Mouse (Mus musculus) neutrophil, adult 5-6 weeks (primary cell): ENCODE measurements around the gene Spryd3. TPM values are rescaled to one million over a fixed set of nuclear protein-coding genes. Genes with fewer than 3 reads are reported as not detected.
A peak's percentile ranks its signal among the peaks of the same experiment; 100 is the strongest.
"Not testable (repeated sequence)": the region's sequence is repeated elsewhere in the genome, so short reads cannot be mapped to it uniquely, and the experiment has no call there.

Source experiments
- ATAC-seq: fragments of 151-379, 151-347 bp; 2 replicates; pipeline ENCODE4 v1.8.0; 2017; ENCODE audit warnings: mild to moderate bottlenecking, moderate TSS enrichment; ENCODE audit not compliant: insufficient number of reproducible peaks, poor library complexity, low FRiP score, severe bottlenecking; ENCODE audit errors: extremely low read depth
- total RNA-seq: library from RNA; stranded (forward); fragments of 200-1000 nt; gene quantifications from 2 replicates; pipeline ENCODE4 v1.2.3, GENCODE M21; 2017

The Spryd3 gene
- 47.0 and 56.1 TPM in 2 replicates for total RNA-seq

- ATAC-seq: peak; percentile 99
These were observed at the start of gene Spryd3 for GRCm38 (mm10) chr15:102136129-102136758. TSS of gene Spryd3 (minus strand) at chr15:102136234.

GRCm38 (mm10) chr15:102183076-102183475 is 47.0 kb upstream of the Spryd3 start:
- no peak for ATAC-seq

DNA sequence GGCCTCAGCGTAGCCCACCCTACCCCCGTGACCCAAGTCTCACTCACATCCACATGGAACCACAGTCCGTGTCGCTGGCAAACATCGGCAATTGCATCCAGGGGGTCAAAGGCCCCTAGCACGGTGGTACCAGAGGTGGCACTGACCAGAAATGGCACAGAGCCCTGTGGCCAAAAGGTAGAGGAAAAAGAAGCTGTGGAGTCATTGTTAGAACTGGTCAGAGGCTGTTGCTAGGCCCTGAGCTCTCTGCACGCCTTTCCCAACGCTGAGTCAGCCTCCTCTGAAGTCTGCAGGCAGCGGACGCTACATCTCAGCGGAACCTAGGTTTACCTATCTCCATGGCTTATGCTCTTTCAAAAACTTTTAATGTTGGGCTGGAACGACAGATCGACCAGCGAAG is 43.9 kb upstream of the Spryd3 start:
- no peak for ATAC-seq

GRCm38 (mm10) chr15:102179106-102179505 is 43.1 kb upstream of the Spryd3 start:
- ATAC-seq: no peak

GRCm38 (mm10) chr15:102178279-102178678 is 42.2 kb upstream of the Spryd3 start:
- ATAC-seq: peak; percentile 88

DNA sequence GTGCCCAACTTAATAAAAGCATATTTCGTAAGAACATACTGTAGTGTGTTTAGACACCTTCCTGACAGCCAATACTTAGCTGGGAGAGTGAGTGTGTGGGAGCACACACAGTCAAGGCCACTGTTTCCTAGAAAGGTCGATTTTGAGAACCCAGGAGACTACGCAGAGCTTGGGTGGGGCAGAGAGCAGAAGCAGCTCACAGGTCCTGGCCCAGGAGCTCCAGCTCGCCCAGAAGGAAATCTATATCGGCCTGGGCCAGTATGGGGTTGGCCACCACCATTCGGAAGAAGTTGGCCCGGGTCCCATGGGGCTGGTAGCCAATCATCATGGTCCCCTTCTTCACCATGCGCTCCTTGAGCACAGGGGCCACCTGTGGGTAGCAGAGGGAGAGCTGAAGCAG is 41.4 kb upstream of the Spryd3 start:
- no peak for ATAC-seq

DNA sequence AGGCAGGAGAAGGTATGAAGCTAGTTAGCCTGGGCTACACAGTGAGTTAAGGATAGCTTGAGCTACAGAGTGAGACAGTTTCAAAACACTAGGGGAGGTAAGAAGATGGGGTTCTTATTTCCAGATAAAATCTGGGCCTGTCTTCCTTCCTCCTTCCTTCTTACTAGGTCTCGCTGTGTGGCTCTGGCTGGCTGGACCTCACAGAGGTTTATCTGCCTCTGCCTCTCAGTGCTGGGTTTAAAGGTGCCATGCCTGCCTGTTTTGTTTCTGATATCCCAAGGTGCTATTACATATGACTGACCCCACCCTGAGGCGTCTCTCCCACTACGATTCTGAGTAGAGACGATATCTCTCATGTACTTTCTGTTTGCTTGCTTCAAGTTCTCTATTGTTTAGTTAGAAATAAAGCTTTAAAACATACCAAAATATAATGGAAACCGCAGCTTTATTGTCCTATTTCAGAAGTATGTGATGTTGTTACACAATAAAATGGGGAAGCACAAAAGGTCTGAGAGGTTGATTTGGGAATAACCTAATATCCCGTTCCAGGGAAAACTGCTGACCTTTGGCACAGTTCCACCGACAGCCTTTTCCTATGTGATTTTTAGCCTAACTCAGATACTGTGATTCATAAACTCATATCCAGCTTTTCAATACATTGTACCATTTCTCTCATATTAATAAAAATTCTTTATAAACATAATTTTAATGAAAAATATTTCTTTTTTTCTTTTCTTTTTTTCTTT is 40.7 kb upstream of the Spryd3 start:
- ATAC-seq: no peak

DNA sequence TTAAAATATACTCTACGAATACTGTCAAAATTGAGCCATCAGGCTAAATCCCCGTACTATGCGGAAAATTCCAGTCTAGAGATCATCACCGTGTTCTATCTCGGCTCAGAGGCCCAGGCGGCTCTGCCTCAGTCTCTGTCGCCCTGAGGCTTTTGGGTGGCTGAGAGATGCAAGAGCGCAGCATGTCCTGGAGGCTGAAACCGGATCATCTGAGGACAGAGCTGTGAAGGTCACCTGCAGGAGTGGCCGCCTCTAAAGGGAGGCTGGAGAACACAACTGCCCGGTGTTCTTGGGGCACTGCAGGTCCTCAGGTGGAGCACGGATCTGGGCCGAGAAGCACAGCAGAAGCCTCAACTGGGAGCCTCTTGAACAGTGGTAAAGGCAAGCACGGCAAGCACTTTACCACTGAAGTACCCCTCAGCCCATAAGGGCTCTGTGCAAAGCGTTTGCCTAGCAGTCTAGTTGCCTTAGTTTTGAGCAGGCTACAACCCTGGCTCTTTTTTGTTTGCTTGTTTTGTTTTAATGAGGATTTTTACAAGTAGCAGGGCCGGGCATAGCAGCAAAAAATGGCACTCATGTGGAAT is 39.8 kb upstream of the Spryd3 start:
- ATAC-seq: no peak

GRCm38 (mm10) chr15:102173581-102173980 is 37.5 kb upstream of the Spryd3 start:
- ATAC-seq: no peak

DNA sequence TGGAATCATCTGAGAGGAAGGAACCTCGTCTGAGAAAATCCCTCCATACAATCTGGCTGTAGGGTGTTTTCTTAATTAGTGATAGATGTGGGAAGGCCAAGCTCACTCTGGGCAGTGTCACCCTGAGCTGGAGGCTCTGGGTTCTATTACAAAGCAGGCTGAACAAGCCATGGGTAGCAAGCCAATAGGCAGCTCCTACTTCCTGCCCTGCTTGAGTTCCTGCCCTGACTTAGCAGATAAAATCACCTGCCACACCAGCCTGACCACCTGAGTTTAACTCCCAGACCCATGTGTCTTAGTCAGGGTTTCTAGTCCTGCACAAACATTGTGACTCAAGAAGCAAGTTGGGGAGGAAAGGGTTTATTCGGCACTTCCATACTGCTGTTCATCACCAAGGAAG is 33.0 kb upstream of the Spryd3 start:
- no peak for ATAC-seq

DNA sequence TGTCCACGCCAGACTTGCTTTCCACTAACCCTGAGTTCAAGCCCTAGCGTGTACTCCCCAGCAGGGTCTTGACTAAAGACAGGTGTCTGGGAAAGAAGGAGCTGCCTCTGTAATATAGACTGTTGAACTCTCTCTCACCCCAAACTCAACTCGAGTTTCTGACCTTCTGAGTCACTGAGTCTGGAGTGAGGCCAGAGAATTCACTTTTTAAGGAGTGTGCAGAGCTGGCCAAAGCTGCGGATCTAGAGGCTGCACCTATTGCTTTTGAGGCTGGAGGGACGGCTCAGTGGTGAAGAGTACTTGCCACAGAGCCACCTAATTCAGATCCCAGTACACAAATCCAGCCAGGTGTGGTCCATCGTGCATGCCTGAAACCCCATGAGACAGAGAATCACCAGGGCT is 31.6 kb upstream of the Spryd3 start:
- ATAC-seq: no peak

- ATAC-seq: no peak
These were observed 29.6 kb upstream of the Spryd3 start for GRCm38 (mm10) chr15:102165468-102166100.

DNA sequence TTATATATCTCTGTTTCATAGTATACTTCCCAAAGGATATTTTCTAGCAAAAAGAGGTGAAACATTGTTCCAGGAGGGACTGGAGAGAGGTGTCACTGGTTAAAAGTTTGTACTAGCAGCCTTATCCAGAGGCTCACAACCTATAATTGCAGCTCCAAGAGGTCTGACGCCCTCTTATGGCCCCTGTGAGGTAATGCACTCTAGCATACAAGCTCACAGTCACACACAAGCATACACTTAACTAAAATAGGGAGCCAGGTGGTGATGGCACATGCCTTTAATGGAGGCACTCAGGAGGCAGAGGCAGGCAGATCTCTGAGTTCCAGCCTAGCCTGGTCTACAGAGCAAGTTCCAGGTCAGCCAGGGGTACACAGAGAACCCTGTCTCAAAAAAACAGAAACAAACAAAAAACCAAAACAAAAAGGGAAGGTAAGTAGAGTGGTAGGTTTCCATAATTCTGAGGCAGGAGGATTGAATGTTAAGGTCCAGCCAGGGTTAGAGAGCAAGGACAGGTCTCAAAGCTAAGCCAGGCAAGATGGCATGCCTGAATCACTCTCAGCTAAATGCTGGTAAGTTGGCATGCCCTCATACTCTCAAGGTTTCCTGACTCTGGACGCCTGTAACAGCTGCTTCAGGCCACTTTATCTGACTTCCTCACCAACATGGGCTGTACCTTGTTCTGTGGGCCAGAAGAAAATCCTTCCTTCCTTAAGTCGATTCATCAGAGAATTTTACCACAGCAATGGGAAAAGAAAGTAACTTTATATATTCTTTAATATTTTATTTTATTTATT is 28.1 kb upstream of the Spryd3 start:
- no peak for ATAC-seq

GRCm38 (mm10) chr15:102160415-102161060 is 24.5 kb upstream of the Spryd3 start:
- ATAC-seq: no peak

GRCm38 (mm10) chr15:102156836-102157235 is 20.8 kb upstream of the Spryd3 start:
- ATAC-seq: no peak

DNA sequence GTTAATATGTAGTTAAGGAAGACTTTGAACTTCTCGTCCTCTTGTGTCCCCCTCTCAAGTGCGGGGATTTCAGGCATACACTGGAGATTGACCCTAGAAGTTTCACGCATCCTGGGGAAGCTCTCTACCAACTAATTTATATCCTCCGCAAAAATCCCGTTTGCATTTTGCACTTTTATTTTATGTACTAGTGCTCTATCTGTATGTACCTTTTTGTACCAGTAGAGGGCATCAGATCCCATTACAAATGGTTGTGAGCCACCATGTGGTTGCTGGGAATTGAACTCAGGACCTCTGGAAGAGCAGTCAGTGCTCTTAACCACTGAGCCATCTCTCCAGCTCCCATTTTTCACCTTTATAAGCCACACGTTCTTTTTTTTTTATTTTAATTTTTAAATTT is 19.0 kb upstream of the Spryd3 start:
- ATAC-seq: not testable (repeated sequence)

- ATAC-seq: no peak
These were observed 16.6 kb upstream of the Spryd3 start for GRCm38 (mm10) chr15:102152646-102153045.

DNA sequence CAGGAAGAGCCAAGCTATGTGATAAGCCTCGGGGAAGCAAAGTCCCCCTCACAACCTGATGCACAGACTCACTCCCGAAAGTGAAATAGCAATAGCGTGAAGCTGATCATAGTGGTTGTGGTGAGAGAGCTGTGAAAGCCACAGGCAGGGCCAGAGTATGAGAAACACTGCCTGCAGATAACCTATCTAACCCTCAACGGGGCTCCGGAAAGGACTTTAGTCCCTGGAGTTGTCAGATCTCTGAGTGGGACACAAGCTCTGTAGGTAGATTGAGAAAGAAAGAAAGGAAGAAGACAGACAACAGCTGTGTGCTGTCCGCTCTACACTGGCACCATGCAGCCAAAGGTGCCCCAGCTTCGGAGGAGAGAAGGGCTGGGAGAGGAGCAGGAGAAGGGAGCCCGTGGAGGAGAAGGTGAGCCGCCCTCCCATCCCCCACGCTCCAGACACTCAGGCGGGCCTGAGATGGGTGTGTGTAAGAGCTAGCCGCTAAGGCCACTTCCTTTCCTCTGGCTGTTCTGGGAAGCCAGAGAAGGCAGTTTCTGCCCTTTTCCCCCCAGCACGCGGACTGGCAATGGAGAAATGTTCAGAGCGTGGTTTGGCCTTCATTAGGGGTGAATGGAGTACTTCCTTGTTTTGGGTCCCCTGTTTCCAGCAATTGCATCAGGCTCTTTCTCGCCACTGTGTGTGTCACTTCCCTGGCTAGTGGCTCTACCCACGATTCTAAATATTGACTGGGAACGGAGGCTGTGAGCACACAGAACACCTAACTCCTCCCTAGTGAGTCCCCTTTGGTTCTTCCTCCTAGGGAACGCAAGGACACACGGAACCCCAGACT is 14.5 kb upstream of the Spryd3 start, which contains the start of gene Soat2:
Gene Soat2, plus strand, starts transcription at position 226 of the 835 bp plus-strand sequence.
- ATAC-seq: peak; percentile 87
